Mouse (Mus musculus) limb, embryonic 10.5 days (tissue): ENCODE results near the gene Dpf1. TPM values are rescaled to one million over a fixed set of nuclear protein-coding genes. Genes with fewer than 3 reads are reported as not detected.

Experiments
- DNase-seq: peaks from one replicate; pipeline ENCODE4 v3.0.0-alpha.2; 2017; ENCODE audit warnings: low spot score
- H3K27ac ChIP-seq: fragments of 300-500 bp; sonication (generic); 2 replicates; pipeline ENCODE4 v1.5.1; 2016; ENCODE audit warnings: mild to moderate bottlenecking
- H3K27me3 ChIP-seq: fragments of 300-500 bp; sonication (generic); 2 replicates; pipeline ENCODE4 v1.6.1; 2016; ENCODE audit warnings: low read depth, mild to moderate bottlenecking; ENCODE audit not compliant: poor library complexity, severe bottlenecking
- H3K36me3 ChIP-seq: fragments of 300-500 bp; sonication (generic); 2 replicates; pipeline ENCODE4 v1.6.1; 2016; ENCODE audit warnings: mild to moderate bottlenecking, moderate library complexity
- H3K4me1 ChIP-seq: fragments of 300-500 bp; sonication (generic); 2 replicates; pipeline ENCODE4 v1.6.1; 2016
- H3K4me3 ChIP-seq: fragments of 300-500 bp; sonication (generic); 2 replicates; pipeline ENCODE4 v1.5.1; 2016; ENCODE audit warnings: mild to moderate bottlenecking, moderate library complexity
- H3K9me3 ChIP-seq: fragments of 300-500 bp; sonication (generic); replicated peaks from 2 replicates; pipeline ENCODE4 v1.6.1; 2016; ENCODE audit warnings: mild to moderate bottlenecking
- WGBS: fragments of 180-500 bp; shearing (Covaris S2); methylation state at CpG from one replicate; pipeline ENCODE4 v1.1.7; 2016; 5-methylcytosine and 5-hydroxymethylcytosine counted together
- polyA plus RNA-seq: library from polyadenylated mRNA; unstranded; fragments of >200 nt; fragmentation: Nextera tagmentation; extraction: Ambion mirVana; gene quantifications from 2 replicates; pipeline ENCODE4 v1.2.1, GENCODE M21; 2016

Gene Dpf1
- polyA plus RNA-seq, 1 experiment from 2014 or later, result 32.9 TPM

GRCm38 (mm10) chr7:29367166-29368003 lies 63.6 kb downstream of the Dpf1 start:
- DNase-seq, result no peak
- H3K36me3 ChIP-seq, result peaks cover 41% of the 10 kb centered on the region
- WGBS, result 79% methylated on average over 13 of the region's 13 CpGs
- H3K4me1 ChIP-seq, result peaks cover 6% of the 10 kb centered on the region; the same call in 1 of the 2 replicates
- peak overlapping the region; percentile 56; the same call in 1 of the 2 replicates for H3K27ac ChIP-seq
- H3K4me3 ChIP-seq, result no peak overlapping the region
- H3K9me3 ChIP-seq, result no peaks in the 10 kb centered on the region
- no peaks in the 10 kb centered on the region for H3K27me3 ChIP-seq

Other genes with a start within 250 kb of the Dpf1 start
- 1.8 and 2.2 TPM in 2 replicates for gene Ryr1, start 178.8 kb upstream of the Dpf1 start, polyA plus RNA-seq
- 0.60 and 0.70 TPM in 2 replicates for gene Rasgrp4, start 169.1 kb upstream of the Dpf1 start, polyA plus RNA-seq
- 10.7 and 11.2 TPM in 2 replicates for gene Fam98c, start 147.7 kb upstream of the Dpf1 start, polyA plus RNA-seq
- 0.29 and 0.38 TPM in 2 replicates for gene Ggn, start 133.7 kb upstream of the Dpf1 start, polyA plus RNA-seq
- 2.7 and 3.3 TPM in 2 replicates for gene Spred3, start 133.5 kb upstream of the Dpf1 start, polyA plus RNA-seq
- 321 and 323 TPM in 2 replicates for gene Psmd8, start 123.2 kb upstream of the Dpf1 start, polyA plus RNA-seq
- gene Catsperg1, start 89.9 kb upstream of the Dpf1 start, polyA plus RNA-seq, result 0.06 and 0.45 TPM in 2 replicates
- 0.70 and 1.2 TPM in 2 replicates for gene Kcnk6, start 71.4 kb upstream of the Dpf1 start, polyA plus RNA-seq
- gene Yif1b, start 65.6 kb upstream of the Dpf1 start, polyA plus RNA-seq, result 99.8 and 103 TPM in 2 replicates
- 2.6 and 3.4 TPM in 2 replicates for gene 2200002D01Rik, start 55.5 kb upstream of the Dpf1 start, polyA plus RNA-seq
- gene Spint2, start 22.0 kb upstream of the Dpf1 start, polyA plus RNA-seq, result 58.8 and 71.8 TPM in 2 replicates
- gene Ppp1r14a, start 14.6 kb upstream of the Dpf1 start, polyA plus RNA-seq, result 5.4 and 6.1 TPM in 2 replicates
- 12.6 and 13.4 TPM in 2 replicates for gene Sipa1l3, start 214.7 kb downstream of the Dpf1 start, polyA plus RNA-seq